Mouse (Mus musculus) hindbrain, embryonic 10.5 days (tissue): ENCODE results near the gene Atp6v0a4. TPM values are rescaled to one million over a fixed set of nuclear protein-coding genes. Genes with fewer than 3 reads are reported as not detected.
A peak's percentile ranks its signal among the peaks of the same experiment; 100 is the strongest.

Experiments used
- DNase-seq: peaks from one replicate; pipeline ENCODE4 v3.0.0-alpha.2; 2017; ENCODE audit warnings: low spot score
- H3K27ac ChIP-seq: fragments of 300-500 bp; sonication (generic); 2 replicates; pipeline ENCODE4 v1.5.1; 2016; ENCODE audit warnings: mild to moderate bottlenecking, moderate library complexity
- H3K27me3 ChIP-seq: fragments of 300-500 bp; sonication (generic); 2 replicates; pipeline ENCODE4 v1.6.1; 2016; ENCODE audit warnings: mild to moderate bottlenecking; ENCODE audit not compliant: poor library complexity, insufficient read depth, severe bottlenecking
- H3K36me3 ChIP-seq: fragments of 300-500 bp; sonication (generic); 2 replicates; pipeline ENCODE4 v1.6.1; 2016; ENCODE audit warnings: mild to moderate bottlenecking, moderate library complexity
- H3K4me1 ChIP-seq: fragments of 300-500 bp; sonication (generic); replicated peaks from 2 replicates; pipeline ENCODE4 v1.6.1; 2016; ENCODE audit warnings: mild to moderate bottlenecking
- H3K4me3 ChIP-seq: fragments of 300-500 bp; sonication (generic); 2 replicates; pipeline ENCODE4 v1.5.1; 2016; ENCODE audit warnings: mild to moderate bottlenecking, moderate library complexity
- H3K9me3 ChIP-seq: fragments of 300-500 bp; sonication (generic); 2 replicates; pipeline ENCODE4 v1.6.1; 2016; ENCODE audit warnings: mild to moderate bottlenecking, moderate library complexity
- WGBS: fragments of 180-500 bp; shearing (Covaris S2); methylation state at CpG from one replicate; pipeline ENCODE4 v1.1.7; 2016; 5-methylcytosine and 5-hydroxymethylcytosine counted together
- polyA plus RNA-seq: library from polyadenylated mRNA; unstranded; fragments of >200 nt; fragmentation: Nextera tagmentation; extraction: Ambion mirVana; gene quantifications from 2 replicates; pipeline ENCODE4 v1.2.1, GENCODE M21; 2016

Gene Atp6v0a4
- polyA plus RNA-seq, 1 experiment from 2014 or later: not detected

DNA sequence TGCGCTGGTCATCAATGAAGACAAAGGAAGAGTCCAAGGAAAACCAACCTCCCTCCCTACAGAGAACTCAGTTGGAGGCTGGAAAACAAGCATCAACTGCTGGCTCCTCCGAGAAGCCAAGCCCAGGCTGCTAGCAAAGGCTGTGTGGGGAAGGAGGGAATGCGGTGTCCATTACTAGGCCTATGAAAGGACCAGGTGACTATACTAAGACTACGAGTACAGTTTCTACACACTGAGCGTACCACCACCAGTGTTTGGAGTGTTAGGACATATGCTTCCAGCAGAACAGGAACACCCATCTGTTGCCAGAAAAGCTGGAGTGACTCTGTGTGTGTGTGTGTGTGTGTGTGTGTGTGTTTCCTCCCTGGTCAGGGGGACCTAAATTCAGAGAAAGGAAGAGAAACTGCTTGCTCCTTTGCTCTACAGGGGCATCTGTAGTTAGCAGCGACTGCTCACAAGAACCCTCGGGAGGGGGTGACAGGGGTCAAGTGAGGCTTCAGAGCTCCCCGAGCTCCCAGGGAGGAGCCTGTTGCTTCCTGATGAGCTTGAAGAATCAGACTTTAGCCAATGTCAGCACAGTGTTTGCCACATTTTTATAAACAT lies 21.2 kb upstream of the Atp6v0a4 start:
- Histone ChIP-seq H3K27me3 (no peaks in the 10 kb centered on the region), H3K36me3 (peaks cover 90% of the 10 kb centered on the region), H3K4me3 (no peak overlapping the region), H3K27ac (0 out of 2 replicates have a peak overlapping the region, but pooled peaks have one; percentile 35), H3K4me1 (peaks cover 17% of the 10 kb centered on the region), H3K9me3 (no peaks in the 10 kb centered on the region)
- 60% methylated on average over 8 of the region's 8 CpGs for WGBS
- no peak for DNase-seq

DNA sequence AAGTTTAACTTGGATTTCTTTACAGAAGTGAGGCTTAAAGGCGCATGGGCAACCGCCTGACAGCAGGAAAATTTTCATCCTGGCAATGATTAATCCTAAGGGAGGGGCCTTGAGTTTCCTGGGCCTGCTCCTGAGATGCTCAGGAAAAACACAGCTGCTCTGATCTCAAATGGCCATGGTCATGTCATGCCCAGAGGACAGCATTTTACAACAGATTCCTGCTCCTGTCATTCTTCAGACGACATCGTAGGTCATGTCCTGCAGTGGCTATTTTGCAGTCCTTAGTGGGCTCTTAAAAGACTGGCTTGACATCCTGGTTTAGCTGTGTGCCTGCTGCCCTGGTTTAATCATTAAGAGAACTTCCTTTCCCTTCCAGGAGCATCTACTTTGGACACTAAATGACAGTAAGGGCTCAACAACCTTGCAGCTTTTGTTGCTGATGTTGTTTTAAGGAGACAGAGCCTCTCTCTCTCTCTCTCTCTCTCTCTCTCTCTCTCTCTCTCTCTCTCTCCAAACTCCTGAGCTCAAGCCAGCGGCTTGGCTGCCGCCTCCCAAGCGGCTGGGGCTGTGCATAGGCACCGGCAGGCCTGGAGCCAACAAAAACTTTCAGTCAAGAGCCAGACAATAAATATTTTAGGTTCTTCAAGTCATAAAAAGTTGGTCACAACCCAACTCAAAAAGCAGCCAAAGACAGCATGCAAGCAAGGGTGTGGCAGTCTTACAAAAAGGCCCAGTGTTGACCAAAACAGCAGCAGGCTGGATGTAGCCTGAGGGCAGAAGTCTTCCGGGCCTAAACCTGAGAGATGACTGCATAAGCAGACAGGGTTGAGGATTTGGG lies 20.0 kb upstream of the Atp6v0a4 start:
- Histone ChIP-seq H3K9me3 (no peaks in the 10 kb centered on the region), H3K36me3 (peaks cover 91% of the 10 kb centered on the region), H3K4me1 (peaks cover 17% of the 10 kb centered on the region), H3K27ac (no peak overlapping the region), H3K4me3 (no peak overlapping the region), H3K27me3 (no peaks in the 10 kb centered on the region)
- 72% methylated on average over 9 of the region's 9 CpGs for WGBS
- DNase-seq: no peak

DNA sequence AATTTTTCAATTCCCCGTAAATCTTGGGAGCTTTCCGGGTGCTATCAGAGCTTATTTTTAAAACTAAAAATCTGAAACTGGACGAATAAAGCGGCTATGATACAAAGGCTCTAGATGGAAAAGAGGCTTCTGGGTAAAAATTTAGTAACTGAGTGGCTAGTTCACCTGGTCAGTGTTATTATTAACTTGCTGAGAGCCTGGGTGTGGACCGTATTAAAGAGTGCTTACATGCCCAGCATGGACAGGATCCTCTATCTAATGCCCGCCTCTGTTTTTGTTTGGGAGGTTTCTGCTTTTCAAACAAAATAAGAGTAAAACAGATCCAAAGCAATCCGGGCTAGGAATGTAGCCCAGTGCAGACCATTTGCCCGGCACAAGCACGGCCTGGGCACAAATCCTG lies 16.0 kb upstream of the Atp6v0a4 start:
- no peaks in the 10 kb centered on the region for H3K9me3 ChIP-seq
- peaks cover 90% of the 10 kb centered on the region for H3K36me3 ChIP-seq
- H3K27me3 ChIP-seq: no peaks in the 10 kb centered on the region
- H3K27ac ChIP-seq: no peak overlapping the region
- 93% methylated on average over 9 of the region's 9 CpGs for WGBS
- DNase-seq: no peak
- 0 out of 2 replicates have a peak, but pooled peaks cover 3% of the 10 kb centered on the region for H3K4me1 ChIP-seq
- no peak overlapping the region for H3K4me3 ChIP-seq

DNA sequence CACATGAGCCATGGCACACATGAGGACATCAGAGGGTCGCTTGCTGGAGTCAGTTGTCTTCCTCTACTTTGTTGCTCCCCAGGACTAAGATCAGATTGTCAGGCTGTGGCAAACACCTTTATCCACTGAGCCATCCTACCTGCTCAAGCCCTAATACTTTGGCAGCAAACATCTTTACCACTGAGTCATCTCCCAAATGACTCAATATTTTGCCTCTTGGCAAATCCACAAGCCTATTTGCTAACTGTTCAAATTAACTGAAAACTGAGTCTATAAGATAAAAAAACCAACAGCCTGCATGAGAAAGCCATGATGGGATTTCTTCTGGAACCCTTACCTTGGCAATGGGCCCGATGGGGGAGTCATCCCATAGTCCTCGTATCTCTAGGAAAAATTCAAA lies 14.7 kb upstream of the Atp6v0a4 start:
- Histone ChIP-seq H3K36me3 (peaks cover 89% of the 10 kb centered on the region), H3K27ac (no peak overlapping the region), H3K9me3 (no peaks in the 10 kb centered on the region), H3K4me3 (no peak overlapping the region), H3K4me1 (no peaks in the 10 kb centered on the region), H3K27me3 (no peaks in the 10 kb centered on the region)
- DNase-seq: no peak
- 82% methylated on average over 3 of the region's 3 CpGs for WGBS

DNA sequence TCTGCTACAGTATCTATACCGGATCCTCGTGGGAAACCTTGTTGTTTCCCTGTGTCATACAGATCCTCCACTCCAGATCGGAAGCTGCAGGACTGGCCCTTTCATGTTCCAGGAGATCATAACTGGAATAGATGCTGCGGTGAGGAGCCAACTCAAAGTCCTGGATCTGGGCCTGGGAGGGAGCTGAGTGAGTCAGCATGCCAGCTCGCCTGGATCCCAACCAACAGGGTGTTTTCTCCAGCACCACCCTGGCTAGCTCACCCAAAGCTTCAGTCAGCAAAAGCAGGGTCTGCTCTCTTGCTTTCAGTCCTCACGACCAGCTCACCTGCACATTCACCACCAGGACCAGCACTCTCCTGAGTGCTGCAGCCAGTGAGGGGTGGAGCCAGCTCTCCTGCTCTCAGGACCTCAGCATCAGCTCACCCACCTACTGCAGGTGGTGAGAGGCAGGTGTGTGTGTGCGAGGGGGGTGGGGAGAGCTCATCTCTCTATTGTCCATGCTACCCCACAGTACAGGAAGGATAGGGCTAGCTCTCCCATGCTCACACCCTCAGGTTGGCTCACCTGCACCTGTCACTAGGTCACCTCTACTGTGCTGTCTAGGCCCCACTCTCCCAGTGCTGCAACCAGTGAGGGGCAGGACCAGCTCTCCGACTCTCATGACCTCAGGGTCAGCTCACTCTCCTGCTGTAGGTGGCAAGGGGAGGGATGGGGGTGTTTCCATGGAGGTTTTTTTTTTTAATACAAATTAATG lies 10.6 kb upstream of the Atp6v0a4 start:
- no peaks in the 10 kb centered on the region for H3K27me3 ChIP-seq
- H3K36me3 ChIP-seq: peaks cover 82% of the 10 kb centered on the region
- H3K4me3 ChIP-seq: no peak overlapping the region
- H3K9me3 ChIP-seq: peaks cover 5% of the 10 kb centered on the region; the same call in 1 of the 2 replicates
- no peaks in the 10 kb centered on the region for H3K4me1 ChIP-seq
- WGBS: 88% methylated on average over 8 of the region's 8 CpGs
- no peak overlapping the region for H3K27ac ChIP-seq
- no peak for DNase-seq

DNA sequence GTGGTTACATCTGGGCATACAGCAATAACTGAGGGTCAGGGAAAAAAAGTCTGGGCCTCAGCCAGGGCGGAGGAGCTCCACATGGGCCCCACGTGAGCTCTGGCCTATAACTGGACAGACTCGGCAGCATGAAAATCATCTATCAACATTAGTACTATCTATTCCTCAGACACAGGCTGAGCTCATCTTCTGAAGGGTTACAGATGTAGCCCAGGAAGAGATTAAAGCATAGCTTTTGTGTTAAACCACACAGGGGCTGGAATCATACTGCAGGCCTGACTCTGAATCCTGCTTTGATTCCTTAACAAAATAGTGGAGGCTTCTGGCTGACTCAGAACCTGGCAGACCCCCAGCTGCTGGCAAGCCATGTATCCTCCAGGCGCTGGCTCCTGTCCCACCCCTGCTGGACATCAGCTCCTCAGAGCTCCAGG lies 7.4 kb upstream of the Atp6v0a4 start:
- no peak for DNase-seq
- Histone ChIP-seq H3K9me3 (peaks cover 6% of the 10 kb centered on the region; the same call in 1 of the 2 replicates), H3K4me3 (no peak overlapping the region), H3K27ac (no peak overlapping the region), H3K27me3 (no peaks in the 10 kb centered on the region), H3K4me1 (no peaks in the 10 kb centered on the region), H3K36me3 (peaks cover 81% of the 10 kb centered on the region)
- WGBS: 85% methylated on average over 4 of the region's 4 CpGs

DNA sequence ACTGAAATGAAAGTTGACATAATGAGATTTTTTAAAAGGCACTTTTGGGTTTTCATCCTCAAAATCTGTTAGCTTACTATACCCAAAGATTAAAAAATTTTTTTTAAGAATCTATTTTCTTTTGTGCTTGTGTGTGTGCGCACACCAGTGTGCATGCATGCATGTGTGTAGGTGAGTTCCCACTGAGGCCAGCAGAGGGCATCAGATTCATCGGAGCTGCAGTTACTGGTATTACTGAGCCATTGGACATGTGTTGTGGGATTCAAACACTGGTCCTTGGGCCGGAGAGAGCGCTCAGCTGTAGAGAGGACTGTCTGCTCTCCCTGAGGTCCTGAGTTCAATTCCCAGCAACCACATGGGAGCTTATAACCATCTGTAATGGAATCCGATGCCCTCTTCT lies 5.5 kb upstream of the Atp6v0a4 start:
- H3K36me3 ChIP-seq: peaks cover 81% of the 10 kb centered on the region
- H3K9me3 ChIP-seq: peaks cover 6% of the 10 kb centered on the region; the same call in 1 of the 2 replicates
- no peak overlapping the region for H3K4me3 ChIP-seq
- 96% methylated on average over 5 of the region's 5 CpGs for WGBS
- H3K27me3 ChIP-seq: no peaks in the 10 kb centered on the region
- DNase-seq: no peak
- H3K4me1 ChIP-seq: no peaks in the 10 kb centered on the region
- no peak overlapping the region for H3K27ac ChIP-seq

DNA sequence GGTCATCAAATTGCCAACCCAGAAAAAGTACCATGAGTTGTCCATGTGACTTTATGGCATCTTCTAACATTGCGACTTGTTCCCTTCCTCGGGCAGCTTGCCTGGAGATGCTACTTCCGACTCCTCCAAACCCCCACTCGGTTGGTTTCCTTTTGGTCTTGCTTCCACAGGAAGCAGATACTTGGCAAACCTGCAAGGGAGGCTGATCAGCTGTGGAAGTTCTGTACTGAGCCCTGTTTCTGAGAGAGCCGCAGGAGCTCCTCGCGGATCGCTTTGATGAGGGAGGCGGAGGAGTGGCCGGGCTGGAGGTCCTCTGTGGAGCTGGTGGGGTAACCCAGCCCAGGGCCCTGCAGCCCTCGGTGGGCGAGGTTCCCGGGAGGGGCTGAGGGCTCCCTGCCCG lies 3.7 kb upstream of the Atp6v0a4 start:
- Histone ChIP-seq H3K27me3 (no peaks in the 10 kb centered on the region), H3K36me3 (peaks cover 86% of the 10 kb centered on the region), H3K27ac (no peak overlapping the region), H3K4me3 (no peak overlapping the region), H3K4me1 (no peaks in the 10 kb centered on the region), H3K9me3 (peaks cover 6% of the 10 kb centered on the region; the same call in 1 of the 2 replicates)
- DNase-seq: no peak
- WGBS: 94% methylated on average over 14 of the region's 14 CpGs

DNA sequence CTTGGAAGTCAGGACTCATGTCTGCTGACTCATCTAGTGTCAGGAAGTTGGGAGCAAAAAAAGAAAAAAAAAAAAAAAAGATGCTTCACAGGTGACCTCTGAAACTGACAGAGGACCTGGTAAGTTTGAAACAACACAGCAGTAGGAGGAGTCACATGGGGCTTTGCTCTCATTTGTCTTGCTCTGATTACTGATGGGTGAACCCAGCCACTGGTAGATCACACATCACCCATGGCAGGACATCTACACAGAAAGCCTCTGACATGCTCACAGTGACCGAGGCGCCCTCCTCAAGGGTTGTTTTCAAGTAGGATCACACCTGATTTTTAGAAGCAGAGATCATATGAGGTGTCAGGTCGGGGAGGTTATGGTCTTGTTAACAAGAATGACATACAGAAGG lies 1.1 kb upstream of the Atp6v0a4 start:
- H3K27ac ChIP-seq: no peak overlapping the region
- 0 out of 2 replicates have a peak, but pooled peaks cover 5% of the 10 kb centered on the region for H3K9me3 ChIP-seq
- H3K27me3 ChIP-seq: no peaks in the 10 kb centered on the region
- no peak for DNase-seq
- peaks cover 7% of the 10 kb centered on the region; the same call in 1 of the 2 replicates for H3K4me1 ChIP-seq
- WGBS: 92% methylated on average over 3 of the region's 3 CpGs
- H3K4me3 ChIP-seq: no peak overlapping the region
- H3K36me3 ChIP-seq: peaks cover 67% of the 10 kb centered on the region

DNA sequence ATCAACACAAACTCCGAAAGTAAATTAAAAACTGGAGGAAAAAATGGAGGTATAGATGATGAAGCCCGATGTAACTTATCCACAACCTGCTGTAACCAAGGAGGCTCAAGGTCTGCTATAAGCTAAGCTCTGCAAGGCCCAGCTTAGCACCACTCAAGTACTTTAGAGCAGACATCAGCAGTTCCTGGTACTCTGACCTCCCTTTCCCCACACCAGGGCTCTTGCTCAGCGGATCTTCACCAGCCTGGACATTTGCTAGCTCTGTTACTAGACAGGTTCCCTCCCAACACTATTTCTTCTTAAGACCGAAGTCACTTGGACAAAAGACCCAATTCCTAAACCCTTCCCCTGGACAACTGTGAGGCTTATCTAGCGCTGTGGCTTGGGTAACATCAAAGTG lies 496 bp upstream of the Atp6v0a4 start:
- Histone ChIP-seq H3K27ac (no peak overlapping the region), H3K4me3 (no peak overlapping the region), H3K9me3 (0 out of 2 replicates have a peak, but pooled peaks cover under 1% of the 10 kb centered on the region), H3K4me1 (peaks cover 7% of the 10 kb centered on the region; the same call in 1 of the 2 replicates), H3K36me3 (peaks cover 61% of the 10 kb centered on the region), H3K27me3 (no peaks in the 10 kb centered on the region)
- DNase-seq: no peak
- 94% methylated on average over 5 of the region's 5 CpGs for WGBS

DNA sequence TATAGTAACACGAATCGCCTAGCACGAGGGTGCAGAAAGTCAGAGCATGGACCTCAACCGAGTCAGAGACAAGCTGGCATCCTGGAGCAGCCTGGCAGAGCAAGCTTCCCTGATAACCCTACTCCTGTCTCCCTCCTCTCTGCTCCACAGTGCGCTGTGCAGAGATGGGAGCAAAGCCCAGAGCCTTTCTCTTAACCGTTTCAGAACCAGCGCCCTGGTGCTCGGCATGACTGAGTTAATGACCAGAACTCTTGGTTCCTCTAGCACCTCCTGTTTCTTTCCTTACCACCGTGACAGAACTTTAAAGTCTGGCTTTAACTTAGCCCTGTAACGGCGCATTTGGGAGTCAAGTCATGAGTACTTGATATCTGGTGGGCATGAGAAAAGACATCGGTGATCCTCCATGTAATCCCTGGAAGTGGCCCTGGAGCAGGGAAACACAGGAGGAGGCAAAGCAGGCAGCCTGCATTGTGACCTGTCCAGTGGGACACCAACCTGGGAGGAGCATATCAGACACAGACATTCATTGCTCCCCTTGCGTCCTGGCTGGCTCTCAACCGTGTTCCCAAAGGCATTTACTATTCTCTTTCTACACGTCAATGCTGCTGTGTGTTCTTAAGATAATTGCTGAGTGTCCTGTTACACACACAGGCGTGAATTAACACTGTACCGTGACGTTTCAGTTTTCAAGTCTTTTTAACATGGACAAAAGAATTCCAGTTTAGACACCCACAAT lies 747 bp downstream of the Atp6v0a4 start:
- H3K4me1 ChIP-seq: peaks cover 7% of the 10 kb centered on the region; the same call in 1 of the 2 replicates
- H3K4me3 ChIP-seq: no peak overlapping the region
- peaks cover 51% of the 10 kb centered on the region for H3K36me3 ChIP-seq
- no peaks in the 10 kb centered on the region for H3K27me3 ChIP-seq
- no peak for DNase-seq
- WGBS: 86% methylated on average over 18 of the region's 18 CpGs
- H3K9me3 ChIP-seq: no peaks in the 10 kb centered on the region
- H3K27ac ChIP-seq: no peak overlapping the region

DNA sequence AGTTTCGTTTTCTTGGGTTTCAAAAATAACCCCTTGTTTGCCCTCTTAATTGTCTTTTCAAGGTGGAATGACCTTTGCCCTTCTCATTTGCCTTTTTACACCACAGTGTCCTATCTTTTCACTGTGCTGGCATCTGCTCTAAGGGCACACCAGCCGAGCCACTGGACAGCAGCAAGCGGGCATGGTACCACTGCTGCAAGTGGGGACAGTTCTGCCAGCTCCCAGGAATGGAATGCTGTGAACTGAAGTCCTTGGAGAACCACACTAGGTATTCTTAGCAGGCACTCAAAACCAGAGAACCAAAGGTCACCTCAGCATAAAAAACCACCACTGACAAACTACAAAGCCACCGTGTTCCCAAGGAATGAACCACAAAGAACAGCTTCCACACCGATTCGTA lies 1.6 kb downstream of the Atp6v0a4 start:
- WGBS: 65% methylated on average over 6 of the region's 6 CpGs
- no peak overlapping the region for H3K4me3 ChIP-seq

More for the DNA sequence above, 1.6 kb downstream of the Atp6v0a4 start:
- Histone ChIP-seq H3K27me3 (no peaks in the 10 kb centered on the region), H3K9me3 (no peaks in the 10 kb centered on the region), H3K4me1 (peaks cover 7% of the 10 kb centered on the region; the same call in 1 of the 2 replicates), H3K36me3 (peaks cover 42% of the 10 kb centered on the region), H3K27ac (no peak overlapping the region)
- DNase-seq: no peak
